Mouse (Mus musculus) liver, embryonic 14.5 days (tissue): Measurements from ENCODE around the gene Rad51b. TPM values are rescaled to one million over a fixed set of nuclear protein-coding genes. Genes with fewer than 3 reads are reported as not detected.

Experiments used
- ATAC-seq: fragments of 200-750 bp; cut with Nextera tagmentation; 2 replicates; pipeline ENCODE4 v1.8.0; 2017; ENCODE audit warnings: moderate number of reproducible peaks, mild to moderate bottlenecking, moderate library complexity; ENCODE audit not compliant: insufficient read depth
- DNase-seq, 3 experiments: peaks; one replicate each; pipeline ENCODE4 v3.0.0-alpha.2; 2012 to 2013; ENCODE audit warnings: low read depth in 3 of 3, low spot score in 3 of 3
- H3K27ac ChIP-seq: fragments of 300-500 bp; sonication (generic); 2 replicates; pipeline ENCODE4 v1.5.1; 2014; ENCODE audit warnings: moderate library complexity, mild to moderate bottlenecking, control low read depth, inconsistent platforms
- H3K27me3 ChIP-seq: fragments of 300-500 bp; sonication (generic); 2 replicates; pipeline ENCODE4 v1.6.1; 2014; ENCODE audit warnings: mild to moderate bottlenecking, low read length, moderate library complexity; ENCODE audit not compliant: control insufficient read depth, insufficient read depth
- H3K36me3 ChIP-seq: fragments of 300-500 bp; sonication (generic); replicated peaks from 2 replicates; pipeline ENCODE4 v1.6.1; 2014; ENCODE audit warnings: low read depth; ENCODE audit not compliant: control insufficient read depth, insufficient read depth
- H3K4me1 ChIP-seq, 2 experiments: fragments of 200-500 bp in 1 of 2; fragments of 300-500 bp in 1 of 2; sonication (generic) in 1 of 2; replicated peaks; 2 replicates each; pipeline ENCODE4 v1.6.1; 2012 to 2014; ENCODE audit warnings: antibody characterized with exemption in 1 of 2, inconsistent platforms in 1 of 2, low read length in 1 of 2; ENCODE audit not compliant: control insufficient read depth in 2 of 2, insufficient read depth in 2 of 2
- H3K4me2 ChIP-seq: fragments of 300-500 bp; sonication (generic); 2 replicates; pipeline ENCODE4 v1.6.1; 2014; ENCODE audit warnings: low read depth, mild to moderate bottlenecking, control low read depth, moderate library complexity
- H3K4me3 ChIP-seq, 2 experiments: fragments of 200-500 bp in 1 of 2; fragments of 300-500 bp in 1 of 2; sonication (generic) in 1 of 2; 2 replicates each; pipeline ENCODE4 v1.5.1; 2012 to 2014; ENCODE audit warnings: low read depth in 2 of 2, low read length in 2 of 2, mild to moderate bottlenecking in 2 of 2, control low read depth in 1 of 2, inconsistent platforms in 1 of 2, moderate library complexity in 1 of 2; ENCODE audit not compliant: insufficient read depth in 1 of 2
- H3K9ac ChIP-seq: fragments of 300-500 bp; sonication (generic); replicated peaks from 2 replicates; pipeline ENCODE4 v1.6.1; 2014; ENCODE audit warnings: mild to moderate bottlenecking, control low read depth, moderate library complexity
- H3K9me3 ChIP-seq: fragments of 300-500 bp; sonication (generic); 2 replicates; pipeline ENCODE4 v1.6.1; 2016; ENCODE audit warnings: low read length, mixed read lengths; ENCODE audit not compliant: control insufficient read depth
- CTCF ChIP-seq: IDR thresholded peaks from 2 replicates; pipeline ENCODE4 v1.5.1; 2016; ENCODE audit warnings: antibody characterized with exemption, low read depth, control low read depth
- EP300 ChIP-seq: IDR thresholded peaks from 2 replicates; pipeline ENCODE4 v1.6.1; 2016; ENCODE audit warnings: antibody characterized with exemption, low read depth
- WGBS: fragments of 180-500 bp; shearing (Covaris S2); extraction: QIAGEN DNeasy Blood & Tissue Kit; methylation state at CpG from one replicate; pipeline ENCODE4 v1.1.7; 2014; ENCODE audit not compliant: insufficient replicate concordance; 5-methylcytosine and 5-hydroxymethylcytosine counted together
- polyA plus RNA-seq, 2 experiments: library from polyadenylated mRNA; depleted of rRNA in 1 of 2; stranded (reverse) in 1 of 2; unstranded in 1 of 2; fragments of >200 nt; fragmentation: Nextera tagmentation in 1 of 2; extraction: Ambion mirVana in 1 of 2; gene quantifications; 2 replicates each; pipeline versions ENCODE4 v1.2.1 to v1.2.3; 2012 to 2014

Rad51b gene
- polyA plus RNA-seq, 2 experiments = 2.3 to 5.1 TPM

DNA sequence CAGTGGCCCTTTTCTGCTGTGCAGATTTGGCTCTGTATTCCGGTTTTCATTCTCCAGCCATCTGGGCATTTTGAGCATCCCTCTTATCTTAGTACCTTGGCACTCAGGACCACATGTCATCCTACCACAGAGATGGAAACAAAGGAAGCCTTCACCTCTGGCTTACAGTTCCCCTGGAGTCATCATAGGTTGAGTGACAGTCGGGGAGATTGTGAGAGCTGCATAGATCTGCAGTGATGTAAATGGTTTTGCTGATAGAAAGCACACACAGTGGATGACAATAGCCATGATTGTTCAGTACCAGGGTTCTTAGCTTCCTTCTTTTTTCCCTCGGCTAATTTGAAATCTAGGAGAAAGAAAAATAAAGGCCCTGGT is 383.6 kb downstream of the Rad51b start:
- TF ChIP-seq CTCF (no peak), EP300 (no peak)

DNA sequence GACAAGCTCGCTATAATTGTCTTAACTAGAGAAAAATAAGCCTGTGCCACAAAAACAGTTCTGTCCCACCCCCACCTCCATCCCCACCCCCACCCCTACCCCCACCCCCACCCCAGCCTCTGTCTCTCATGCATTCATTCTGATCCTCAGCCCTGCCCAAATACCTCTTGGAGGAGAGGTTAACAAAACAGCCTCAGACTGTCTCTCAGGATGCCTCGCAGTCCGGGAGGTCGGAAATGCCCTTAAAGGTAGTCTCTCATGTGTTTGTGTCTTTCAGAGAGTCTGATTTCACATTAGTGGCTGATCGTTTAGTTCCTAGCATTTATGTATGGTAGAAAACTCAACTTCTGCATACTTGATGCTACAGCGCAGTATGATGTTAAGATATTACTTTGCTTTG is 384.5 kb downstream of the Rad51b start:
- no peak overlapping the region for H3K4me2 ChIP-seq
- no peak overlapping the region for H3K9ac ChIP-seq
- H3K36me3 ChIP-seq = no peaks in the 10 kb centered on the region
- no peaks in the 10 kb centered on the region for H3K27me3 ChIP-seq
- ATAC-seq (no peak), DNase-seq (no peak)
- H3K4me3 ChIP-seq = no peak overlapping the region
- H3K27ac ChIP-seq = no peak overlapping the region
- H3K9me3 ChIP-seq = no peaks in the 10 kb centered on the region
- peaks cover 0 to 9% of the 10 kb centered on the region in 2 experiments; a peak in 2 of 4 replicates for H3K4me1 ChIP-seq
- WGBS = 81% methylated on average over 6 of the region's 6 CpGs
- no peak for TF ChIP-seq EP300

More for the DNA sequence above, 383.6 kb downstream of the Rad51b start:
- DNase-seq = no peak
- WGBS = 61% methylated on average over 3 of the region's 3 CpGs
- H3K36me3 ChIP-seq = no peaks in the 10 kb centered on the region
- H3K9me3 ChIP-seq = no peaks in the 10 kb centered on the region
- H3K4me2 ChIP-seq = no peak overlapping the region
- no peaks in the 10 kb centered on the region for H3K27me3 ChIP-seq
- ATAC-seq = no peak
- no peak overlapping the region for H3K4me3 ChIP-seq
- no peak overlapping the region for H3K9ac ChIP-seq
- H3K27ac ChIP-seq = no peak overlapping the region
- peaks cover 0 to 11% of the 10 kb centered on the region in 2 experiments; a peak in 2 of 4 replicates for H3K4me1 ChIP-seq

DNA sequence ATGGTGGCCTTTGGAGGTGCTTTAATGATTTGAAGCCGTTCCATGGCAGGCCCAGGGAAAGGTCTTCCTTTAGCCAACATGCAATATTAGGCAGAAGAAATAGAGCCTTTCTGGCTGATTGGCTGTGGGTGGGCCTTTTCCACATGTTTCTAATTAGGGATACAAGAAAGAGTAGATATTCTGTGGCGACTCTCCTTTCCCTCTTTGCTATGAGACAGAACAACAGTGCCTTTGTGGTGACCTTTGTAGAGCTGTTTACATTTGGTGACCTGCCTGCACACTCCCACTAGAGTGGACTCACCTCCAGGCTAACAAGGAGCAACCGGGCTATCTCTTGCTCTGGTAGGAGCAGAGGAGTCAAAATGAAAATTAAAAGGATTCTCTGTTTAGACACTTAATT is 386.3 kb downstream of the Rad51b start:
- ATAC-seq = no peak
- Histone ChIP-seq H3K4me3 (no peak overlapping the region), H3K9me3 (no peaks in the 10 kb centered on the region), H3K27ac (no peak overlapping the region), H3K27me3 (no peaks in the 10 kb centered on the region), H3K4me2 (no peak overlapping the region), H3K4me1 (peaks cover 0 to 4% of the 10 kb centered on the region in 2 experiments; a peak in 2 of 4 replicates), H3K9ac (no peak overlapping the region), H3K36me3 (no peaks in the 10 kb centered on the region)
- WGBS = 57% methylated on average over 3 of the region's 3 CpGs
- TF ChIP-seq EP300 (no peak), CTCF (no peak)
- no peak for DNase-seq

DNA sequence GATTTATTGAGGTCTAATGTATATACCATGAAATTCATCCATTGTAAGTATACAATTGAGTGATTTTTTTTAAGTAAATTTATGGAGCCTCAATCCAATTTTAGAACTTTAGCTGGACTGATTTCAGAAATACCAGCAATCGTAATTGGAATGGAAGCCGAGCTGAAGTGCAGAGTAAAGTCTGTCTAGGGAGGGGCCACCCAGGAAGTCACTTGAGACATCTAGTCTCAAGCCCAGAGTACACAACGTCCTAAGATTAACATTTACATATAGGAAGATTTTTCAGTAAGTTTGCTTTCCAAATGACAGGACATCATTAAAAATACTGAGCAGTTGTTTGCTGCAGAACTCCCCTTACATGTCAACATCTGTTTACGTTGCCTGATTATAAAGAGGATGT is 386.7 kb downstream of the Rad51b start:
- H3K4me2 ChIP-seq = no peak overlapping the region
- DNase-seq (no peak), ATAC-seq (no peak)
- peaks cover 0 to 6% of the 10 kb centered on the region in 2 experiments; a peak in 2 of 4 replicates for H3K4me1 ChIP-seq
- 59% methylated on average over 4 of the region's 4 CpGs for WGBS
- no peak overlapping the region for H3K27ac ChIP-seq
- TF ChIP-seq EP300 = no peak
- no peak for TF ChIP-seq CTCF
- H3K27me3 ChIP-seq = no peaks in the 10 kb centered on the region
- H3K9ac ChIP-seq = no peak overlapping the region
- H3K4me3 ChIP-seq = no peak overlapping the region
- no peaks in the 10 kb centered on the region for H3K36me3 ChIP-seq
- H3K9me3 ChIP-seq = no peaks in the 10 kb centered on the region

DNA sequence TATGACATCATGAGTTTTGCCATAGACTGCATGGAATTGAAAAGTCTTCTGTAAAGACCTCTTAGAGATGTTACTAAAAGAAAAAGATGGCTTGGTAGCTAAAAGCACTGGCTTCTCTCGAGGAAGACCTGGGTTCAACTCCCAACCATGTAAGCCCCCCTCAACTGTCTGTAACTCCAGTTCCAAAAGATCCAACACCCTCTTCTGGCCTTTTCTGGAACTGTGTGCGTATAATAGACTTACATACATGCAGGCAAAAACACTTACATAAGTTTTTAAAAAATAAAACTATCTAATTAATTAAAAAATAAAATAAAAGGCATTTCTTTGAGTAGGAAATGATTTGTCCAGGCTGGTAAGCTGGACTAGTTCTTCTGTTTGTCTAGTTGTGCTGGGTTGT is 387.3 kb downstream of the Rad51b start:
- DNase-seq = no peak
- Histone ChIP-seq H3K4me1 (peaks cover 0 to 7% of the 10 kb centered on the region in 2 experiments; a peak in 2 of 4 replicates), H3K4me2 (no peak overlapping the region), H3K27me3 (no peaks in the 10 kb centered on the region), H3K9ac (no peak overlapping the region), H3K27ac (no peak overlapping the region), H3K36me3 (no peaks in the 10 kb centered on the region), H3K4me3 (no peak overlapping the region), H3K9me3 (no peaks in the 10 kb centered on the region)
- no peak for TF ChIP-seq EP300
- TF ChIP-seq CTCF = no peak
- ATAC-seq = no peak
- 69% methylated on average over 2 of the region's 2 CpGs for WGBS
